In genomic region chr2:39004880-39005435, GRCm38 (mm10) we compare ENCODE assay signal across 8 mouse cellular contexts. TPM values are rescaled to one million over a fixed set of nuclear protein-coding genes. Genes with fewer than 3 reads are reported as not detected.
A peak's percentile ranks its signal among the peaks of the same experiment; 100 is the strongest.
DNase-seq lines count a peak whose midpoint lies in the region; ATAC-seq and TF ChIP-seq lines count a peak whose summit lies in the region.

Gene Arpc5l, plus strand, starts transcription at chr2:39005348.

- H3K4me2 ChIP-seq in forebrain, postnatal 0 days (ENCODE audit: low read depth): peak within 1 kb of the TSS; percentile 78
- H3K4me2 ChIP-seq in lung, embryonic 15.5 days: peak within 1 kb of the TSS; percentile 64

- peak; percentile 70 for ATAC-seq in G1E (ENCODE audit: extremely low read depth, insufficient number of reproducible peaks, low FRiP score, poor library complexity, severe bottlenecking)
- peak; percentile 89 for ATAC-seq in forebrain, postnatal 0 days
- peak; percentile 86 for ATAC-seq in lung, embryonic 15.5 days (ENCODE audit: borderline replicate concordance, extremely low read depth, low FRiP score, low TSS enrichment)

- no peak for TF ChIP-seq CTCF in G1E (IDR thresholded peaks at IDR 0.05; ENCODE audit: low read depth, low read length)
- no peak for TF ChIP-seq CTCF in forebrain, postnatal 0 days (IDR thresholded peaks at IDR 0.05; ENCODE audit: low read depth)

- DNase-seq in G1E (ENCODE audit: low spot score): peak; percentile 97
- DNase-seq in cerebellum, adult 18-20 months: peak; percentile 92 to 94
- DNase-seq in forebrain, postnatal 0 days: peak; percentile 95
- DNase-seq in heart, postnatal 4 days: peak; percentile 93
- peak; percentile 86 to 89 for DNase-seq in layer of hippocampus, adult 8-10 months (ENCODE audit: low spot score in 2 of 2)
- DNase-seq in ovary, adult 18-20 months (ENCODE audit: low spot score): peak; percentile 84
- DNase-seq in thymus, postnatal 0 days (ENCODE audit: low spot score): peak; percentile 94

- H3K27ac ChIP-seq in forebrain, postnatal 0 days (ENCODE audit: low read depth, low read length): peak within 1 kb of the TSS; percentile 85
- peak within 1 kb of the TSS; percentile 90 for H3K27ac ChIP-seq in lung, embryonic 15.5 days

- peaks cover 67% of the 10 kb centered on the region for H3K4me1 ChIP-seq in G1E (ENCODE audit: insufficient read depth, low read depth, low read length)
- peaks cover 24% of the 10 kb centered on the region for H3K4me1 ChIP-seq in forebrain, postnatal 0 days (ENCODE audit: insufficient read depth)
- H3K4me1 ChIP-seq in lung, embryonic 15.5 days: peaks cover 50% of the 10 kb centered on the region

- under 1% methylated on average over 58 of the region's 58 CpGs for WGBS in forebrain, postnatal 0 days
- under 1% methylated on average over 58 of the region's 58 CpGs for WGBS in lung, embryonic 15.5 days

- H3K27me3 ChIP-seq in G1E (ENCODE audit: insufficient read depth, low read length): no peaks in the 10 kb centered on the region
- no peaks in the 10 kb centered on the region for H3K27me3 ChIP-seq in forebrain, postnatal 0 days (ENCODE audit: insufficient read depth, low read length)
- no peaks in the 10 kb centered on the region for H3K27me3 ChIP-seq in lung, embryonic 15.5 days

- H3K9ac ChIP-seq in forebrain, postnatal 0 days: peak within 1 kb of the TSS; percentile 79
- peak within 1 kb of the TSS; percentile 86 for H3K9ac ChIP-seq in lung, embryonic 15.5 days

- peaks cover 54% of the 10 kb centered on the region for H3K36me3 ChIP-seq in G1E (replicated peaks)
- H3K36me3 ChIP-seq in forebrain, postnatal 0 days (ENCODE audit: insufficient read depth): peaks cover 31% of the 10 kb centered on the region
- peaks cover 36% of the 10 kb centered on the region for H3K36me3 ChIP-seq in lung, embryonic 15.5 days

- no peaks in the 10 kb centered on the region for H3K9me3 ChIP-seq in G1E (replicated peaks)
- no peaks in the 10 kb centered on the region for H3K9me3 ChIP-seq in forebrain, postnatal 0 days (ENCODE audit: low read length)
- no peaks in the 10 kb centered on the region for H3K9me3 ChIP-seq in lung, embryonic 15.5 days

- peak within 1 kb of the TSS; percentile 92 for H3K4me3 ChIP-seq in G1E (ENCODE audit: low read depth, low read length)
- peak within 1 kb of the TSS; percentile 70 for H3K4me3 ChIP-seq in forebrain, postnatal 0 days (ENCODE audit: low read depth, low read length)
- H3K4me3 ChIP-seq in lung, embryonic 15.5 days: peak within 1 kb of the TSS; percentile 90

RNA-seq across cellular contexts. Expression of gene Arpc5l, which starts in this region (rescaled TPM):
- total RNA-seq in G1E (2014; fragmentation: Nextera tagmentation) (33.3 and 34.3 TPM in 2 replicates), G1E (2017) (62.4 and 71.6 TPM in 2 replicates)
- polyA plus RNA-seq in G1E (2012): 59.8 and 85.1 TPM in 2 replicates
- total RNA-seq in forebrain, postnatal 0 days (2014; rRNA removed): 80.0 and 92.4 TPM in 2 replicates
- 167 and 170 TPM in 2 replicates for polyA plus RNA-seq in forebrain, postnatal 0 days (2015; fragmentation: Nextera tagmentation; extraction: Ambion mirVana)
- 10 to 100 TPM; 51.9 to 55.6 TPM for total RNA-seq in heart, postnatal 4 days (2021)
- total RNA-seq in layer of hippocampus, adult 8-10 months (2022): 10 to 100 TPM; 83.2 to 99.9 (median 93.0) TPM
- polyA plus RNA-seq in lung, embryonic 15.5 days (2015; fragmentation: Nextera tagmentation; extraction: Ambion mirVana): 126 and 129 TPM in 2 replicates
- polyA plus RNA-seq in thymus, postnatal 0 days (2015; fragmentation: Nextera tagmentation; extraction: Ambion mirVana): 185 and 199 TPM in 2 replicates

Comparison
In these comparisons a context has a peak if more than half of its experiments do, and no peak if none do; other contexts are left out.
1. Peak in every context shown above with its lines: DNase-seq, ATAC-seq, H3K4me3 ChIP-seq and H3K27ac ChIP-seq.